Comparison of ENCODE assay signal across 7 mouse cellular contexts in genomic region chr1:194658459-194659160, GRCm38 (mm10). TPM values are rescaled to one million over a fixed set of nuclear protein-coding genes. Genes with fewer than 3 reads are reported as not detected.
DNase-seq lines count a peak whose midpoint lies in the region; ATAC-seq and TF ChIP-seq lines count a peak whose summit lies in the region.

No protein-coding gene starts in this region.

- H3K27me3 ChIP-seq in liver, adult 2 months (ENCODE audit: control insufficient read depth, insufficient read depth, low read length), result no peaks in the 10 kb centered on the region
- H3K27me3 ChIP-seq in forebrain, postnatal 0 days (ENCODE audit: insufficient read depth, low read length), result no peaks in the 10 kb centered on the region
- no peaks in the 10 kb centered on the region for H3K27me3 ChIP-seq in neural tube, embryonic 15.5 days (replicated peaks)

- H3K36me3 ChIP-seq in liver, adult 2 months (ENCODE audit: control insufficient read depth, insufficient read depth, low read length), result peaks cover under 1% of the 10 kb centered on the region; the same call in 1 of the 2 replicates
- peaks cover 18% of the 10 kb centered on the region for H3K36me3 ChIP-seq in forebrain, postnatal 0 days (ENCODE audit: insufficient read depth)
- H3K36me3 ChIP-seq in neural tube, embryonic 15.5 days, result peaks cover 4% of the 10 kb centered on the region

- no peak overlapping the region for H3K9ac ChIP-seq in liver, adult 2 months (ENCODE audit: low read depth, low read length)
- H3K9ac ChIP-seq in forebrain, postnatal 0 days, result no peak overlapping the region
- no peak overlapping the region for H3K9ac ChIP-seq in neural tube, embryonic 15.5 days (replicated peaks)

- no peak overlapping the region for H3K4me3 ChIP-seq in liver, adult 2 months (ENCODE audit: insufficient read depth, low read depth, low read length)
- H3K4me3 ChIP-seq in forebrain, postnatal 0 days (ENCODE audit: low read depth, low read length), result no peak overlapping the region
- H3K4me3 ChIP-seq in neural tube, embryonic 15.5 days (replicated peaks), result no peak overlapping the region

- H3K4me1 ChIP-seq in liver, adult 2 months (ENCODE audit: control insufficient read depth, insufficient read depth, low read length), result peaks cover 13% of the 10 kb centered on the region
- no peaks in the 10 kb centered on the region for H3K4me1 ChIP-seq in forebrain, postnatal 0 days (ENCODE audit: insufficient read depth)
- peaks cover 40% of the 10 kb centered on the region for H3K4me1 ChIP-seq in neural tube, embryonic 15.5 days

- DNase-seq in liver, adult 2 months (ENCODE audit: extremely low read depth, low read depth, low spot score), result no peak
- DNase-seq in liver, result no peak
- peak; percentile 41 for DNase-seq in forebrain, postnatal 0 days
- DNase-seq in heart, postnatal 4 days, result peak; percentile 52
- no peak for DNase-seq in urinary bladder, postnatal 10 days (ENCODE audit: low spot score)
- DNase-seq in urinary bladder, postnatal 4 days (ENCODE audit: low spot score in 2 of 2), result no peak

- no peak; the same call in 1 of the 2 replicates for ATAC-seq in forebrain, postnatal 0 days
- ATAC-seq in neural tube, embryonic 15.5 days (ENCODE audit: low FRiP score), result peak; percentile 63

- no peaks in the 10 kb centered on the region for H3K9me3 ChIP-seq in forebrain, postnatal 0 days (ENCODE audit: low read length)
- H3K9me3 ChIP-seq in neural tube, embryonic 15.5 days (replicated peaks), result no peaks in the 10 kb centered on the region

- no peak overlapping the region for H3K4me2 ChIP-seq in forebrain, postnatal 0 days (ENCODE audit: low read depth)
- no peak overlapping the region for H3K4me2 ChIP-seq in neural tube, embryonic 15.5 days

- peak overlapping the region; percentile 12; the same call in 1 of the 2 replicates for H3K27ac ChIP-seq in liver, adult 2 months (replicated peaks; ENCODE audit: insufficient read depth, low read depth, low read length)
- 0 out of 2 replicates have a peak overlapping the region, but pooled peaks have one; percentile 10 for H3K27ac ChIP-seq in forebrain, postnatal 0 days (ENCODE audit: low read depth, low read length)
- H3K27ac ChIP-seq in neural tube, embryonic 15.5 days (replicated peaks), result peak overlapping the region; percentile 68

- H3K79me2 ChIP-seq in liver, adult 2 months (ENCODE audit: control insufficient read depth, insufficient read depth, low read length), result peaks cover 5% of the 10 kb centered on the region; the same call in 1 of the 2 replicates

- no peak for TF ChIP-seq CTCF in liver, adult 2 months (IDR thresholded peaks at IDR 0.05; ENCODE audit: low read depth, low read length)
- TF ChIP-seq CTCF in forebrain, postnatal 0 days (IDR thresholded peaks at IDR 0.05; ENCODE audit: low read depth), result no peak

- 19% methylated on average over 1 of the region's 1 CpGs for WGBS in liver, adult 2 months
- WGBS in forebrain, postnatal 0 days, result 41% methylated on average over 1 of the region's 1 CpGs
- WGBS in neural tube, embryonic 15.5 days, result 29% methylated on average over 1 of the region's 1 CpGs

- TF ChIP-seq POLR2A in liver, adult 2 months (IDR thresholded peaks at IDR 0.05; ENCODE audit: extremely low read depth, insufficient read depth, low read length), result no peak

RNA-seq across cellular contexts. Expression of gene Plxna2, which starts 40.6 kb away (rescaled TPM):
- total RNA-seq in liver, adult 2 months (2014; rRNA removed), result 6.7 and 12.1 TPM in 2 replicates
- polyA plus RNA-seq in liver, adult 2 months (2012; rRNA removed), result 6.6 and 8.6 TPM in 2 replicates
- total RNA-seq in forebrain, postnatal 0 days (2014; rRNA removed), result 69.3 and 83.6 TPM in 2 replicates
- 14.5 and 18.6 TPM in 2 replicates for polyA plus RNA-seq in forebrain, postnatal 0 days (2015; fragmentation: Nextera tagmentation; extraction: Ambion mirVana)
- 10 to 100 TPM; 23.7 to 24.7 TPM for total RNA-seq in heart, postnatal 4 days (2021)
- 37.7 and 42.4 TPM in 2 replicates for polyA plus RNA-seq in neural tube, embryonic 15.5 days (2015; fragmentation: Nextera tagmentation; extraction: Ambion mirVana)

Comparison
In these comparisons a context has a peak if more than half of its experiments do, and no peak if none do; other contexts are left out.
1. DNase-seq: peak in forebrain, postnatal 0 days (single experiment) and heart, postnatal 4 days (single experiment); none in liver, adult 2 months (single experiment), liver (single experiment), urinary bladder, postnatal 10 days (single experiment) and urinary bladder, postnatal 4 days (0 of 2).
2. H3K27ac ChIP-seq: peak in every context shown above with its lines; median percentile 68 in neural tube, embryonic 15.5 days; 12 in liver, adult 2 months; 10 in forebrain, postnatal 0 days.